Mouse (Mus musculus) granulocyte monocyte progenitor cell, adult 5-6 weeks (primary cell): ENCODE data around the gene Mtus2. TPM values are rescaled to one million over a fixed set of nuclear protein-coding genes. Genes with fewer than 3 reads are reported as not detected.

Source experiments
- ATAC-seq: replicated peaks from 2 replicates; pipeline ENCODE4 v1.8.0; 2016; ENCODE audit warnings: mild to moderate bottlenecking, moderate TSS enrichment, inconsistent platforms; ENCODE audit not compliant: poor library complexity, severe bottlenecking
- total RNA-seq, 2 experiments: library from RNA; stranded (forward) in 1 of 2; stranded (reverse) in 1 of 2; fragments of 200-712, 200-1000 nt in 1 of 2; fragments of >200 nt in 1 of 2; fragmentation: Nextera tagmentation in 1 of 2; gene quantifications; 2 replicates each; pipeline ENCODE4 v1.2.3; 2014 to 2017

Mtus2 gene
- total RNA-seq, 2 experiments from 2014 or later: 0.82 to 2.2 TPM

DNA sequence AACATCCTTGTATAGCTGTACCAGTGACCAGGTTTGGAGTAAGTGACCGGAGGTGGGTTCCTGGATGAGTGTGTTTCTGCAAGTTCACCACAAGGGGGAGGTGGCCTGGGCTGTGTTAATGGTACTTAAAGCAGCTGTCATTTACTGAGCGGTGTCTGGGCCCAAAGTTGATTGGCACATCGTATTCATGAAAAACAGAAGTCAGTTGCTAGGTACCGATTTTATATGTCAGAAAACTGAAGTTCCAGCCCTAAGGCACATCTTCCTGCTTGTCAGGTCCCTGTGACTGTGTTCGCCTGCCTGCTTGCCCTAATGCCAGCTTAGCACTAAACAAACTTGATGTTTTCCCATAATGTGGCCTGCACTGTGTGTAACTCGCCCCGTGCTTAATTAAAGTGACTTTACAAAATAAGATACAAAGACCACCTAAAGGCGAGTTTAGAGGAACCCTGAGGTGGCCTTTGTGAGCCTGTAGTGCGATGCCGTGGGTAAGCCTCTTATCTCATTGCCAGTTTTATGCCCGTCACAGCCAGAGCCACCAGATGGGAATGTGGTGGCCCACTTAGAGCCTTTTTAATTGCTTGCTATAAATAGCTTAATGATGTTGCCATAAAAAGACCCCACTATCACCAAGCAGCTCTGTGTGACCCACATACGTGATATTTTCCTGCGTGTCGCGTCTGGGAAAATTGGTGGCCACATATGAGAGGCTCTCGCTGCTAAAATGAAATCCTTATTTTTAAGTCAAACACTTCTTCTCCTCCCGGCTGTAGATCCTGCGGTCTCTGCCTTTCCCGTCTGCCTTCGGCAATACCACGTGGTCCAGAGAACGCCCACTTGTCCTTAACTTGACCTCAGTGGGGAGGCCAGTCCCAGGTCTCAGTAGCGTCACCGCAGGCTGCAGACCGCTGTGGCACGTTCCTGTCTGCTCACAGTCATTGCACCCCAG lies 69.6 kb downstream of the Mtus2 start:
- ATAC-seq: no peak

DNA sequence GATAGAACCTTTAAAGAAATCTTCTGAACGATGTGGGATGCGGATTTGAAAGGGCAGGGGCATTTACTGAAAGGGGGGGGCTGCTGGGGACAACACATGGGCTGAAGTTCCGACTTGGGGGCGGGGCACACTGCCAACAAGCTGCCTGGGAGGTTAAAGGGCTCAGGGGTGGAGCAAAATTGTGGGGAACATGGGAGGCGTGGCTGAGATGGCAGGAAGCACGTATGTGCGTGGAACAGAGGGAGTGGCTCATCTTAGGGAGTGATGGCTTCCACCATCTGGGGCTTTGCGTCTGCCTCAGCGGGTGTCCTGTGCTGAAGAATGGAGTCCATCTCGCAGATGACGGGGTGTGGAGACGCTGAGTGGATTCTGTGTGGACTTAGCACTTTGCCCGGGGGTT lies 70.9 kb downstream of the Mtus2 start:
- ATAC-seq: no peak

DNA sequence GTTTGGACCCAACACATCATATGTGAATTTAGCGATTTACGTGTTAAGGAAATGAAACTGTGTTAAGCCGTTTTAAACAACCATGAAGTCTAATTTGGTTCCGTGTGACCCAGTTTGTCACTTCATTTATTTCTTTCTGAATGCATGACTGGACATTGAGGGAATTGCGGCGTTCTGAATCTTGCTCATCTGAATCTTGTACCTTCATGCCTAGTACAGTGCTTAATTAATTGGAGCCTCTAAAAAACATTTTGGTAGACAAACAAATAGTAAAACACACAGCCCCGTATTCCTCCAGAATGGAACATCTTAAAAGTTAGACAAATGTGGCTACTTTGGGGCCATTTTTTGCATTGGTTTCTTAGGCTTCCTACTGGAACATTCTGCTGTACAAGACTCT lies 84.5 kb downstream of the Mtus2 start:
- ATAC-seq: no peak

DNA sequence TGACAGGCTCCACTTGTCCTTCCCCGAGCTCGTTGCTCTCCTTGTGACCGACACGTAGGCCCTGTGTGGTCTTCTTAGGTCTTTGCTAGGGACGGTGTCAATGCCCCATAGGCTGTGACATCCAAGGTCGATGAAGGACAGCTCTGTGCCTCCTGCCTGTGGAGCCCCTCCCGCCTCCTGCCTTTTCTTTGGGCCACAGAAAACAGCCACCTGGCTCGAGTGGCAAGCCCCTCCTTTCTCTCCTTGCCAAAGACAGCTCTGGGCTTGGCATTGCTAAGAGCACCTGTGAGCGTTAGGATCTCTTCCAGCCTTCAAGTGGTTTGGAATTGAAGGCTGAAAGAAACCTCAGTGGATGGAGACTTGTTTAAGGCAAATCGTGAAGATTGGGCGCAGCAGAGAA lies 91.1 kb downstream of the Mtus2 start:
- no peak for ATAC-seq

DNA sequence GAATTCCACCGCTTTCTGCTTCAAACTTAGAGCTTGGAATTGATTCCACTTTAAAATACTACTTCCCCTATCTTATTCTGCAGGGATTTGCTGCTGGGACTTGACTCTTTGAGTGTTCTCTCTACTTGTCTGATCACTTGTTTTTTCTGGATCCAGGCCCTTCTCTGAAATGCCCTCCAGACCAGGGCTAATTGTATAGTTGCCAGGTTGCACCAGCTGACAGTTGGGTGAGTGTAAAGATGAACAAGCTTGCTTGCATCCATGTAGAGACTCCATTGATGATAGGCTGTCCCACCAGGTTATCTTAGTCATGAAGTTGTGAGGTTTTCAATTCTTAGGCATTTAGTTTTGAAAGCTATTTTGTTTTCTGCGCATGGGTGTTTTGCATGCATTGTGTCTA lies 92.2 kb downstream of the Mtus2 start:
- no peak for ATAC-seq

DNA sequence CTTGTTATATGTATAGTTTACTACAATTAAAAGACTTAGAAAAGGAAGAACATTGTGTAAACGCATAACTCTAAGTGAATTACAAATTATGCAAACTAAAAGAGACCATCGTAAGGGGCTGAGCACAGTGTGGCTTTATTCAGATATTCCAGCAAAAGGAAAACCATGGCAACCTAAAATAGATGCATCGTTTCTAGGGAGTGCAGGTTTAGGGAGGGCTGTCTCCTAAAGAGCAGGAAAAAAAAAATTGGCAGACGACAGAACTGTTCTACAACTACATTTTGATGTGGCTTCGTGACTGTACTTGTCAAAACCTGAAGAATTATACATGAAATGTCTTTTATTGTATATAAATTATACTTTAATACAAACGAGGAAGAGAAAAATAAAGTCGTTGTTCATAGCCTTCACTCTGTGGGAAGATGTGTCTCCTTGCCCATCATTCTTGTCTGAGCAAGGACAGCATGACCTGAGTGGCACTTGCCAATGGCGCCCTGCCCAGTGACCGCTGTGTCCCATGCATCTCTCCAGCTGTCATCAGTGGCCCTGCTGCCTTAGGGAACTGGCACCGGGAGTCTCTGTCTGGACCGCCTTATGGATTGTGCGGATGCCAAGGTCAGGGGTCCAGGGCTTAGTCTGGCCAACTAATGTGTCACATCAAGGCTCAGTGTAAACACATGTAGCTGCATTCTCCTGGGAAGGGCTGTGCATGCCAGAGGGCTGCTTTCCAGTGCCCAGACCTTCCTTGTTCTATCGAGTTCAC lies 95.9 kb downstream of the Mtus2 start:
- no peak for ATAC-seq

DNA sequence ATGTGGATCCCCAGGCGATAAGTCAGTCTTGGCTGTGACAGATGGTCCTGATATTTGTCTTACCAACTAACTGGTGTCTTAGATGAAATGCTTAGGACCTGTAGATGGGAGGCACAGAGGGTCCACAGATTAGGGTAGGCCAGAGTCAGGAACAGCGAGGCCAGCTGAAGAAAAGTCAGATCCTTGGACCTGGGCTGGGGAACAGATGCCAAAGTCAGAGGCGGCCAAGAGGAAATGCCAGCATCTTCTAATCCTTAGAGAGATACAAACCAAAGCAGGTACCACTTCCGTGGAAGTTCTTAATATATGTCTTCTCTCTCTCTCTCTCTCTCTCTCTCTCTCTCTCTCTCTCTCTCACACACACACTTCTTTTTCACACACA lies 96.5 kb downstream of the Mtus2 start:
- ATAC-seq: no peak

DNA sequence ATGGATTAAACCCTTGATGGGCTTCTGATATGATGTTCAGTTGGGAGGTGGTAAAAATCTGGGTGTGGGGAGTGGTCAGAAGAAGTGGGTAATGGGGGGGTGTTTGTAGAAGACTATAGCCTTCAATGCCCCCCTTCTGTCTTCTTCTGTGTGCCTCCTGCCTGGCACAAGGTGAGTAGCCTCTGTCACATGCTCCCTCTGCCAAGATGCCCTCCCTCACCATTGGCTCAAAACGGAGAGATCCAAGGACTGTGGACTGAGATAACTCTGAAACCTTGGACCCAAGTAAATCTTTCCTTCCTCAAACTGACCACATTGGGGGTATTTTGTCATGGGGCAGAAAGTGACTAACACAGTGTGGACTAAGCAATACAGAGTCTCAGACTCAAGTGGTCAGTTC lies 99.7 kb downstream of the Mtus2 start:
- ATAC-seq: no peak

DNA sequence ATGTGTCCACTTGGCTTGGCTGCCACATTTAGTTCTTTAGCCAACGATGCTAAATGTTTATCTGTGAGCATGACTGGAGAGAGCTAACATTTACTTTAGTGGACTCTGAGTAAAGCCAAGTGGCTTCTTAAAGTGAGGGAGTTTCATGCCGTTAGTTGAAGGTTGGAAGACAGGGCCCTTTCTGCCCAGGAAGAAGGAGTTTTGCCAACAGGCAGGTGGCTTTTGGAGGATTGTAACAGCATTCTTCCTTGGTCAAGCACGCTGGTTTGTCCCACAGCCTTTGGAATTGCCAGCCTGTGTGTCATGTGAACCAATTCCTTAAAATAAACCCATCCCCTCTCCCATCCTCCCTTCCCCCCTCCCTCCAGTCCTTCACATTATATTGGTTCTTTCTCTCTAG lies 100.3 kb downstream of the Mtus2 start:
- no peak for ATAC-seq

DNA sequence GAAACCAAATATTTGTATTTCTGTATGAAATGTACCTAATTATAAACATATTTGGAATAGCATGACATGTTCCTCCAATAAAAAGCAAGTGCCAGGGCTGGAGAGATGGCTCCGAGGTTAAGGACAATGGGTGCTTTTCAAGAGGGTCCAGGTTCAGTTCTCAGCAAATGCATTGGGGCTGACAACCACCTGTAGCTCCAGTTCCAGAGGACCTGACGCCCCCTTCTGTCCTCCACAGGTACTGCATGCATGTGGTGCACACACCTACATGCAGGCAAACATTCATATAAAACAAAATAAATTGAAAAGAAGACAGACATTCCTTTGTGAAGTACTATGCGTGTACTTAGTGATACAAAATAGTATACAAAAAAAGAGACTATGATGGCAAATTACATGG lies 102.2 kb downstream of the Mtus2 start:
- no peak for ATAC-seq

DNA sequence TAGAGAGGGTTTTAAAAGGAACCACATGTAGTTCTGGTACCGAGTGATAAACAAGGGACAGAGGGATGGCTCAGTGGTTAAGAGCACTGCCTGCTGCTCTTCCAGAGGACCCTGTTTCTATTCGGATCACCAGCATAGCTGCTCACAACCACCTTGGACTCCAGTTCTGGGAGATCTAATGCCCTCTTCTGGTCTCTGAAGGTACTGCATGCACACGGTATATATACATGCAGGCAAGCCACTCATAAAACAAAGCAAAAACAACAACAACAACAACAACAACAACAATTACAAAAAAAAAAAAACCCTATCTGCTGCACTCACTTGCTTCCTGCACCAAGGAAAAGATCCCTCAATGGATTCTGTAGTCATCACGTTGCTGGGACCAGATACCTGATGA lies 104.7 kb downstream of the Mtus2 start:
- no peak for ATAC-seq

DNA sequence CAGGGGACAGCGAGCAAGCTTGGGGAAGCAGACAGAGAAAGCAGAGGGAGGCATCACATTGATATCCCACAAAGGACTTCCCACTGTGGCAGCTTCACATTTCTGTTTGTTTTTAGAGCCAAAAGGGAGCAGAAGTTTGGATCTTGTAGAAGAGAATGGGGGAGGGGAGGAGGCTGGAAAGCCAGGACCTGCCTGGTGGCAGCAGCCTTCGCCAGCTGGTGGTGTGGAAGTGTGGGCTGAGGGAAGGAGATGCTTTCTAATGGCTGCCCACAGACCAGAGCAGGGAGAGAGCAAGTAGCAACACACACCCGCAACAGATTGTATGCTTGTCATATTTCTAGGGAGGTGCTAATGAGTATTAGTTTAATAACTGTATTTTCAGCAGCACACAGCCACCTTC lies 106.6 kb downstream of the Mtus2 start:
- ATAC-seq: no peak

DNA sequence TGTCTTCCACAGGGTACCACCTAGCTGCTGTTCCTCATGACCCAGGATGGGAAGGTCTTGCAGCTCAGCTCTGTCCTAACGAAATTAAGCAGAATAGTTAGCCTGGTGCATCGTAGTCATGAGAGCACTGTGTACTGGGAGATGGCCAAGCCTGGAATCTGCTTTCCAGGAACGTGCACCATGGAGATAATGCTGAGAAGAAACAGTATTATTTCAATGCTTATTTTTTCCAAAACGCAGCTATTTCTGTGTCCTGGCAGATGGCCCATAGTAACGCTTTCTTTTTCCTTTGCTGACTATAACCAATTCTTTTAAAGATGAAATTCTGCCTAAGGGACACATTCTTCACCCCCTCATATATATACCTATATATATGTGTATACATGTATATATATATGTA lies 108.1 kb downstream of the Mtus2 start:
- ATAC-seq: no peak

DNA sequence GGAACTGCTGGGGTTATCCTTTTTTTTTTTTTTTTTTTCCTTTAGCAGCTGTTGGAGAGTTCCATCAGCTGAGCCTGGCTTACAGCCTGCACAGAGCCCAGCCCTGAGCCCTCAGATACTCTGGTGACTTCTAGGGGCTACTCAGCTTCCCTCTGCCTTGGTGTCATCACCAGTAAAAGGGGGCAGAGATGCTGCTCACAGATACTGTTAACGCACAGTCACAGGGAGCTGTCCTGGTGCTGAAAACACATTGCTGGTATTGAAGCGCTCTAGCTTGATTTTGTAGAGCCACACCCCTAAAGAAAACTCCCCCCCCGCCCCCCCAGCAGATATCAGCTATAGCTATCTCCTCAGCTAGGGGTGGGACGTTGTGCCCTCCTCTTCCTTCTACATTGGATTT lies 112.8 kb downstream of the Mtus2 start:
- ATAC-seq: peak; percentile 44; the same call in 1 of the 2 replicates

DNA sequence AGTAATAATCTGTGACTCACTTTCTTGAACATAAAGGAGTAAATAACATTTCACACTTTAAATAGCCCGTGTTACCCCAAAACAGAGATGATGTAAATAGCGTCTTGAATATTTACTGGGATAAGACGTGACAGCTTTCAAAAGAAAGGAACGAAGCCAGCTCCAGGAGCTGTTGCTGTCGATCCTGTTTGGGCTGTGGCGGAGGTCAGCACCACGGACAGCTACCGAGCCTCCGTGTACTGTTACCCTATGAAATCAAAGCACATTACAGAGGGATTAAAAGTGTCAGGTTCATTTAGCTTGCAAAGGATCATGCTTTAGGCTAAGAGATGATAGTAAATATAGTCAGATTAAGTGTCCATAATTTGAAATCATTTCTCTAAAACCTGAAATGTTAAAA lies 114.7 kb downstream of the Mtus2 start:
- no peak for ATAC-seq

DNA sequence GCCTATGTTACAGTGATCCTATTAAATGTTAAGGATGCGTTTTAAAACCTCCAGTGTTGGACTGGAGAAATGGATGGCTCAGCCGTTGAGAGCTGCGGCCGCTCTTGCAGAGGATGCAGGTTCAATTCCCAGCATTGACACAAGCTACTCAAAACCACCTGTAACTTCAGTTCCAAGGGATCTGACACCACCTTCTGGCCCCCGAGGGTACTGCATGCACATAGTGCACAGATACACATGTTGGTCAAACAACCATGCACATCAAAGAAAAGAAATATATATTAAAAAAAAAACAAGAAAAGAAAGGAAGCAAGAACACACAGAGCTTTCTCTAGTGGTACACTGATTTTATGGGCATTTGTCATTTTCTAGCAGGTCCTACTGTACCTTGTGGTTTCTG lies 116.3 kb downstream of the Mtus2 start:
- ATAC-seq: no peak

DNA sequence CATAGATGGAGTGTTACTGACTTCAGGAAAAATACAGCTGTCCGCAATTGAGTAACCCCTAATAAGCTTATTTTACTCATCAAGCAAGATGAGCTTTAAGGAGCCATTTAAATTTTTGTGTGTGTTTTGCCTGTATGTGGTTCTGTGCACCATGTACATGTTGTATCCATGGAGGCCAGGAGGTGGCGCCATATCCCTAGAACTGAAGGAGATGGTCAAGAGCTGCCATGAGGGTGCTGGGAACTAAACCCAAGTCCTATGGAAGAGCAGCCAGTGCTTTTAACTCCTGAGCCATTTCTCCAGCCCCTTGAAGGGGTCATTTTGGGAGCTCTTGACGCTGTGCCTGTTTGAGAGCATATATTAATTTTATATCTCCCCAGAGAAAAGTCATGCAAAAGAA lies 122.6 kb downstream of the Mtus2 start:
- no peak for ATAC-seq

DNA sequence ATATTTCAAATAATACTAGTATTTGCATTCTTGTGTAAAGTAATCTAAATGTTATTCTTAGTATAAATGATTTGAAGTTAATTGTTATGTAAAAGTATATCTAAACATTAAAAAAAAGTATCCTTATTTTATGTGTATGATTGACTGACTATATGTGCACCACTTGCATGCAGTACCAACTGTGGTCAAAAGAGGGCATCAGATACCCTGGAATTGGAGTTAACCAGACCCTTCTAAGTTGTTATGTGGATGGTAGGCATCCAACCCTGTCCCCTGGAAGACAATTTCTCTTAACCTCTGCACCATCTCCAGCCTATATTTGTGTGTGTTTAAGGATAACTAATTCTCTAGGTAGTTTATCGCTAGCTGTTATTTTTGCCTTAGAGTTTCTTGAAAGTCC lies 126.4 kb downstream of the Mtus2 start:
- ATAC-seq: no peak

DNA sequence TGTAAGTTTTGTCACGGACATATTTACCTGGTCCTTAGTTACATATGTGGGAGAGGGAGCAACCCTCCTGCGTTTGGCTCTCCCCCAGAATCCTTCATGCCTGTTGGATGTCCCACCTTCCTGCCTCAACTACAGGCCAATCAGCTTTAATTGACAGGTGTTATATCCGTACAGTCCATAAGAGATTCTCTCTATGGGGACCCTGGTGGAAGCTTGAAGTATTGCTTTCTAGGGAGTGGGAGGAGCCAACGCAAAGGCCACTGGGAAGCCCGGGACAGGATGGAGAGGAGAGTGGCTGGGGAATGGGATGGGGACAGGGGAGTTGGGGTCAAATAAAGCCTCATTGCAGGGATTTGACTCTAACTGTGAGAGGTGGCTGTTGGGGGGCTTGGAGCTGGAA lies 127.6 kb downstream of the Mtus2 start:
- no peak for ATAC-seq

DNA sequence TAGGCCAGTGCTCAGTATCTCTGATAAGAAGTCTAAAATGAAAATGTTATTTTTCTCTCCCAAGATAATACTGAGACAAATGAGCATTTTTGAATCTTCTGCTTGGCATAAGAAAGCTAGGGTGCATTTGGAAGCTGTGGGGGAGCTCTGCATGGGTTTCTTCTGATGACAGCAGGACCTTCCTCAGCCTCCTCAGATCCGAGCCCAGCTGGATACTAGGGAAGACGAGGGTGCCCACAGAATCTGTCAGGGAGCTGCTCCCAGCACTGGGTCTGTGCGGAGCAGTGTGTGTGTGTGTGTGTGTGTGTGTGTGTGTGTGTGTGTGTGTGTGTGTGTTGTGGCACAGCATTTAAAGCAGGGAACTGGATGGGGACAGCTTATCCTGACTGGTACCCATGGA lies 130.7 kb downstream of the Mtus2 start:
- no peak for ATAC-seq

DNA sequence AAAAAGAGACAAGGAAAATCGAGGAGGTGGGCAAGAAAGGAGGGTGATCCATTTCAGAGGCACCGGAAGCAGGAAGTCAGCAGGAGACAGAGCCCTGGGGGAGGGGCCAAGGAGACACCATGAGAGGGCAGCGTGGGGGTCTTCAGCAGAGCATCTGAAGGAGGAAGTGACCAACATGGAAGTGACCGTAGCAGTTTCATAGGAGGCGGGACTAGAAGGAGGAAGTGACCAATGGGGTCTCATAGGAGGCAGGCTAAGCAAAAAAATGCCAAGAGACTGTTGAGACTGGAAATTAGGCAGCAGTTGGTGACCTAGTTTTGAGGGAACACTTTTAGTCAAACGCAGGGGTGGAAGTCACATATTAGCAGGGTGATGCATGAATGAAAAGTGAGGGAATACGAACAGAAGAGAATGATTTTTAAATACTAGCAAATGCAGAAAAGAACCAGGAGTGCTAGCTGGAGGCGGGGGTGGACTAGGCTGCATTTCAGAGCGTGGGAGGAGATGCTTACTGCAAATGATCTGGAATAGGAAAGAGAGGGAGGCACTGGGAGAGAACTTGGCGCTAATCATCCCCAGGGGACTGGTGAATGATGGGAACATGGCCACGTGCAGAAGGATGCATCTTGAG lies 133.2 kb downstream of the Mtus2 start:
- no peak for ATAC-seq
